ENCODE assay signal across 20 mouse cellular contexts in the genomic region with DNA sequence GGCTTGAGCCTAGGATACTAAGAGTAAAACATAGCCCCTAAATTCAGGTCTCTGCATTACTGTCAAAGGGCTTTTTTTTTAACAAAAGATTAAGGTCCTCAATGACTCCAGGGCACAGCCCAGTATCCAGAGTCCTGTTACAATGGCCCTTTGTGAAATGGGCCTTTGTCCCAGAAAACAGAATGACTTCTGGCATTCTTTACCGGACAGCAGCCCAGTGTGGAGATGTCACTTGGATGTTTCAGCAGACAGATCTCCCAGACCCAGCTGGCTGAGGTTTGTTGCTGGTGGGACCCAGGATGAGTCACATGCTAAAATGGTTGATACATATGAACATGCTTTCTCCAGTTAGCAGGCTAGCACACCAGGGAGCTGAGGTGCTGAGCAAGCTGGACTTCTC.
A peak's percentile ranks its signal among the peaks of the same experiment; 100 is the strongest.
DNase-seq lines count a peak whose midpoint lies in the region; ATAC-seq and TF ChIP-seq lines count a peak whose summit lies in the region.
"Had no signal": no experiment of that assay in that cellular context is flagged by ENCODE, and none has a peak within 500 bp of the region (broad histone marks: within the 10 kb centered on the region; RNA-seq: fewer than 3 reads in every experiment).

No protein-coding gene starts in this region.

- peak; percentile 45; the same call in 1 of the 2 replicates for ATAC-seq in frontal cortex, adult (ENCODE audit: low TSS enrichment)
- ATAC-seq in midbrain, postnatal 0 days (ENCODE audit: low FRiP score): no peak
- ATAC-seq: forebrain, embryonic 14.5 days; inflammation-experienced regulatory T-cells, adult 6 months had no signal

- DNase-seq in frontal cortex, postnatal 25 days (ENCODE audit: low spot score in 2 of 2): no peak
- peak; percentile 50 for DNase-seq in midbrain, embryonic 10.5 days (ENCODE audit: low spot score)
- DNase-seq in midbrain, postnatal 0 days (ENCODE audit: low spot score): no peak
- peak; percentile 73 for DNase-seq in brain, adult 2 months (ENCODE audit: low read depth, low spot score)
- peak; percentile 24 for DNase-seq in retina, embryonic 14.5 days (ENCODE audit: low spot score)
- no peak for DNase-seq in urinary bladder, adult 18-20 months (ENCODE audit: low spot score in 2 of 2)
- DNase-seq in gastrocnemius, adult 18-20 months (ENCODE audit: low spot score): no peak
- DNase-seq: adrenal gland, postnatal 36 days; cerebellum, postnatal 36 days; heart, postnatal 36 days; spleen, adult 18-20 months; thymus, postnatal 4 days had no signal

- H3K9me3 ChIP-seq in midbrain, embryonic 10.5 days (replicated peaks): peaks cover 1% of the 10 kb centered on the region
- H3K9me3 ChIP-seq in midbrain, postnatal 0 days (ENCODE audit: low read length): no peaks in the 10 kb centered on the region
- H3K9me3 ChIP-seq: embryonic facial prominence, embryonic 15.5 days; kidney, embryonic 15.5 days; liver, embryonic 15.5 days had no signal

- H3K4me3 ChIP-seq in midbrain, embryonic 10.5 days: no peak overlapping the region
- no peak overlapping the region for H3K4me3 ChIP-seq in midbrain, postnatal 0 days (ENCODE audit: low read depth, low read length)
- H3K4me3 ChIP-seq: embryonic facial prominence, embryonic 15.5 days; kidney, embryonic 15.5 days; limb, embryonic 12.5 days; liver, embryonic 15.5 days had no signal

- peaks cover 59% of the 10 kb centered on the region for H3K4me1 ChIP-seq in midbrain, embryonic 10.5 days
- H3K4me1 ChIP-seq in midbrain, postnatal 0 days (ENCODE audit: insufficient read depth, low read length): no peaks in the 10 kb centered on the region
- H3K4me1 ChIP-seq: embryonic facial prominence, embryonic 15.5 days had no signal

- 0 out of 2 replicates have a peak, but pooled peaks cover 8% of the 10 kb centered on the region for H3K27me3 ChIP-seq in midbrain, embryonic 10.5 days (ENCODE audit: low read depth, poor library complexity, severe bottlenecking)
- no peaks in the 10 kb centered on the region for H3K27me3 ChIP-seq in midbrain, postnatal 0 days (ENCODE audit: insufficient read depth, low read length)
- H3K27me3 ChIP-seq: embryonic facial prominence, embryonic 15.5 days; limb, embryonic 12.5 days; liver, embryonic 15.5 days had no signal

- WGBS in midbrain, embryonic 10.5 days: 13% methylated on average over 1 of the region's 1 CpGs
- WGBS in midbrain, postnatal 0 days: 33% methylated on average over 1 of the region's 1 CpGs

- H3K27ac ChIP-seq in midbrain, embryonic 10.5 days (replicated peaks): peak overlapping the region; percentile 74
- H3K27ac ChIP-seq in midbrain, postnatal 0 days (ENCODE audit: low read depth, low read length): no peak overlapping the region
- H3K27ac ChIP-seq: embryonic facial prominence, embryonic 15.5 days; kidney, embryonic 15.5 days; limb, embryonic 12.5 days; liver, embryonic 15.5 days; macrophage had no signal

- TF ChIP-seq CTCF in midbrain, postnatal 0 days (IDR thresholded peaks at IDR 0.05): no peak

- H3K4me2 ChIP-seq in midbrain, postnatal 0 days (ENCODE audit: low read depth, low read length, poor library complexity, severe bottlenecking): no peak overlapping the region
- H3K4me2 ChIP-seq: embryonic facial prominence, embryonic 15.5 days; kidney, embryonic 15.5 days; limb, embryonic 12.5 days; liver, embryonic 15.5 days had no signal

- no peaks in the 10 kb centered on the region for H3K36me3 ChIP-seq in midbrain, embryonic 10.5 days
- H3K36me3 ChIP-seq in midbrain, postnatal 0 days (ENCODE audit: insufficient read depth, low read length): no peaks in the 10 kb centered on the region
- H3K36me3 ChIP-seq: embryonic facial prominence, embryonic 15.5 days; kidney, embryonic 15.5 days; limb, embryonic 12.5 days; liver, embryonic 15.5 days had no signal

- no peak overlapping the region for H3K9ac ChIP-seq in midbrain, postnatal 0 days (replicated peaks; ENCODE audit: low read length, poor library complexity, severe bottlenecking)
- H3K9ac ChIP-seq: embryonic facial prominence, embryonic 15.5 days; kidney, embryonic 15.5 days; limb, embryonic 12.5 days; liver, embryonic 15.5 days had no signal

Comparison
In these comparisons a context has a peak if more than half of its experiments do, and no peak if none do; other contexts are left out.
1. DNase-seq: peak in midbrain, embryonic 10.5 days (single experiment), brain, adult 2 months (single experiment) and retina, embryonic 14.5 days (single experiment); none in frontal cortex, postnatal 25 days (0 of 2), midbrain, postnatal 0 days (single experiment), urinary bladder, adult 18-20 months (0 of 2) and gastrocnemius, adult 18-20 months (single experiment).